Mouse (Mus musculus): ENCODE results near the gene F13a1. TPM values are rescaled to one million over a fixed set of nuclear protein-coding genes. Genes with fewer than 3 reads are reported as not detected.

F13a1 gene
- polyA plus RNA-seq, 1 experiment from 2014 or later = 40.7 TPM

DNA sequence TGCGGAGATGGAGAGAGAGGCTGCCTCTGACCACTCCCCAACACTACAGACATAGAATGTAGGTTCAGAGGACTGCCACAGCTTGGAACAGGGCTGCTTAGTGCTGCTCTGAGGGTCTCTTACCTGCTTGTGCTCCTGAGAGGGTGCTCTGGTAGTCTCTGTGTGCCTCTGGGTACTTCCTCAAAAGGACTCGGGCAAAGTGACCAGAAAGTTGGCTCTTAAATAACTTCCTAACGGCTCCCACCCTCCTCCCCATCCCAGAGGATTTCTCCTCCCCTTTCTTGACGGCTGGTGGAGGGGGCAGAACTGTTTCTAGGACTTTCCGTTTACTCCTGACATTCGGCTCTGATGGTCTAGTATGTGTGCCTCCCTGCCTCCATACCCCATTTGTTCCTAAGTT, 1.0 kb downstream of the F13a1 start:
- H3K4me3 ChIP-seq (replicated peaks; ENCODE audit: low read length) = no peak overlapping the region
- H3K4me1 ChIP-seq (ENCODE audit: control insufficient read depth, insufficient read depth, low read length) = no peaks in the 10 kb centered on the region
- H3K9me3 ChIP-seq (replicated peaks; ENCODE audit: control insufficient read depth, low read length) = no peaks in the 10 kb centered on the region
- 57% methylated on average over 6 of the region's 6 CpGs for WGBS
- H3K27me3 ChIP-seq (ENCODE audit: control insufficient read depth, insufficient read depth, low read length) = no peaks in the 10 kb centered on the region
- ATAC-seq (ENCODE audit: insufficient read depth, low FRiP score) = no peak
- no peak overlapping the region for H3K9ac ChIP-seq (ENCODE audit: low read length)
- no peak overlapping the region for H3K27ac ChIP-seq (ENCODE audit: low read length)
- no peak overlapping the region for H3K4me2 ChIP-seq (ENCODE audit: low read depth, low read length)
- no peaks in the 10 kb centered on the region for H3K36me3 ChIP-seq (ENCODE audit: control insufficient read depth, insufficient read depth, low read length)

DNA sequence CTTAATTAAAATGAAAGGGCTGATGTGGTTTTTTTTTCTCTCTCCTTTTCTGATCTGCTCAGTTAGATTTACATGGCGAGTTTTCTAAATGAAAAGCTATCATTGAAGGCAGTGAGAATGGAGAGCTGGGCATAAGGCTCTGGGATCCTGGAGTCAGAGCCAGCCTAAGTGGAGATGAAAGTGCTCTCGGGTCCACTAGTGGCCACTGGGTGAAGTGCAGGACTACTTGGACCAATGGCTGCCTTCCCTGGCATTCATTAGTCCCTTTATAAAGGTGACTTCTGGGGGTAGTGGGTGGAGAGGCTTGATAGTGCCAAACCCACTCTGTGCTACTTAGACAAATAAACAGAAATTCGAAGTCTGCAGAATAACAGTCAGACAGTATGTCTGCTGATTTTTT, 5.0 kb downstream of the F13a1 start:
- H3K9ac ChIP-seq (ENCODE audit: low read length) = no peak overlapping the region
- H3K4me3 ChIP-seq (replicated peaks; ENCODE audit: low read length) = no peak overlapping the region
- WGBS = 84% methylated on average over 3 of the region's 3 CpGs
- no peaks in the 10 kb centered on the region for H3K9me3 ChIP-seq (replicated peaks; ENCODE audit: control insufficient read depth, low read length)
- H3K36me3 ChIP-seq (ENCODE audit: control insufficient read depth, insufficient read depth, low read length) = no peaks in the 10 kb centered on the region
- no peaks in the 10 kb centered on the region for H3K27me3 ChIP-seq (ENCODE audit: control insufficient read depth, insufficient read depth, low read length)
- no peak overlapping the region for H3K4me2 ChIP-seq (ENCODE audit: low read depth, low read length)
- H3K4me1 ChIP-seq (ENCODE audit: control insufficient read depth, insufficient read depth, low read length) = no peaks in the 10 kb centered on the region
- no peak for ATAC-seq (ENCODE audit: insufficient read depth, low FRiP score)
- no peak overlapping the region for H3K27ac ChIP-seq (ENCODE audit: low read length)

DNA sequence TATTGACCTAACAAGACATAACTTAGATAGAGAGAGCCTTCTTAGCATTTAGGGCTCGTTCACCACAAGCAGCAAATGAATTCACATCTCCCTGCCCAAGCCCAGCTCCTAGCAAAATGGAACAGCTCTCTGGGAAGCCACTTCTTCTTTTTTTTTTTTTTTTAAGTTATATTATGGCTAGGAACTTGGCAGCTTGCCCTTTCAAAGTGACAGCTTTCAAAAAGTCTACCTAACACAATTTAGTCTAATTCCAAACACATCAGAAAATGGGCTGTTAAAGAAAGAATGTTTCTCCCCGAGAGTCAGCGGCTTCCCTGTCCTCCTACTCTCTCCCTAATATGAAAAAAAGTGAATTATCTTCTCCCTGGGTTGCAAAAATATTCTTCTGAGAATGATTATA, 15.3 kb downstream of the F13a1 start:
- no peak for ATAC-seq (ENCODE audit: insufficient read depth, low FRiP score)
- 49% methylated on average over 3 of the region's 3 CpGs for WGBS

DNA sequence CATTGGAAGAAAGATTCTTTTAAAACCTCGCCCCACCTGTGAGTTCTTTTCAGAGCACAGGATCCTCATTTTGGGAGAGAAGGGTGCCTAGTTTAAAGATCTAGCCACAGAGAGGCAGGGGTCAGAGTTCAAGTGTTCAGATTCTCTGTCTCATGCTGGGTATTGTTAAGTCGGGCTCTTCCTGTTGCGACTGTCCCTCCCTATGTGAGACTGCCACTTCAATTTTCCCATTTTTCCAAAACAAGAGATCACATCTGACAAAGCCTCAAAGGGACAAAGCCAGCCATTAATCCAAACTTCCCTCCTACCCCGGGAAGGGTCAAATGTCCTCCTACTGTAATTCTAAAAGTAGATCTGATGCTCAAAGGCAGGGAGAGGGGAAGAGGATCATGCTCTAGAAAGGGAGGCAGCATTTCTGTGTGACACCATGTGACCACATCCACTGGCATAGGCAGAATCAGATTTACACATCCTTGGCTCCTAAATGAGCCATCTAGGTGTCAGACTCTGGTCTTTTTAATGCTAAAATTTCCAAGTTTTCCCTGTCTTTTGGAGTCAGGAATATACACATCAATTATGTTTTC, 24.0 kb downstream of the F13a1 start:
- Histone ChIP-seq H3K27ac (ENCODE audit: low read length) (no peak overlapping the region), H3K4me2 (ENCODE audit: low read depth, low read length) (no peak overlapping the region), H3K4me1 (ENCODE audit: control insufficient read depth, insufficient read depth, low read length) (no peaks in the 10 kb centered on the region), H3K9me3 (replicated peaks; ENCODE audit: control insufficient read depth, low read length) (no peaks in the 10 kb centered on the region), H3K9ac (ENCODE audit: low read length) (no peak overlapping the region), H3K36me3 (ENCODE audit: control insufficient read depth, insufficient read depth, low read length) (no peaks in the 10 kb centered on the region), H3K4me3 (replicated peaks; ENCODE audit: low read length) (no peak overlapping the region), H3K27me3 (ENCODE audit: control insufficient read depth, insufficient read depth, low read length) (no peaks in the 10 kb centered on the region)
- 55% methylated on average over 4 of the region's 4 CpGs for WGBS
- no peak for ATAC-seq (ENCODE audit: insufficient read depth, low FRiP score)

More for the DNA sequence above, 15.3 kb downstream of the F13a1 start:
- no peak overlapping the region for H3K9ac ChIP-seq (ENCODE audit: low read length)
- no peak overlapping the region for H3K4me2 ChIP-seq (ENCODE audit: low read depth, low read length)
- H3K4me1 ChIP-seq (ENCODE audit: control insufficient read depth, insufficient read depth, low read length) = no peaks in the 10 kb centered on the region
- H3K9me3 ChIP-seq (replicated peaks; ENCODE audit: control insufficient read depth, low read length) = no peaks in the 10 kb centered on the region
- H3K27me3 ChIP-seq (ENCODE audit: control insufficient read depth, insufficient read depth, low read length) = no peaks in the 10 kb centered on the region
- H3K27ac ChIP-seq (ENCODE audit: low read length) = no peak overlapping the region
- no peak overlapping the region for H3K4me3 ChIP-seq (replicated peaks; ENCODE audit: low read length)
- H3K36me3 ChIP-seq (ENCODE audit: control insufficient read depth, insufficient read depth, low read length) = no peaks in the 10 kb centered on the region

DNA sequence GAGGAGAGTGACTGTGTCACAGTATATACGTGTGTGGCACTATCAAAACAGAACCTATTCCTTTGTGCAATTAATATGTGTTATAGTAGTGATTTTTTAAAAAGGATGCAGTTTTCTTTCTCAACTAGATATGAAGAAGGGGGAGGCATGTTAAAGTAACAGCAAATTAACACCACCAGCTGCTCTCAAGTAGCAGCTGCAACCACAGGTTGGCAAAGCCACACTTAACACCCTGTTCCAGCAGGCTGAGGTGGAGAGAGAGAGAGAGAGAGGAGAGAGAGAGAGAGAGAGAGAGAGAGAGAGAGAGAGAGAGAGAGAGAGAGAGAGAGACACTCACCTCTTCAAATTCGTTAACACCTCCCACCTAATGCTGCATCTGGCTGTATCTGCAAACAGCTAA, 28.5 kb downstream of the F13a1 start:
- H3K27me3 ChIP-seq (ENCODE audit: control insufficient read depth, insufficient read depth, low read length) = no peaks in the 10 kb centered on the region
- WGBS = 79% methylated on average over 2 of the region's 2 CpGs
- no peaks in the 10 kb centered on the region for H3K9me3 ChIP-seq (replicated peaks; ENCODE audit: control insufficient read depth, low read length)
- no peaks in the 10 kb centered on the region for H3K36me3 ChIP-seq (ENCODE audit: control insufficient read depth, insufficient read depth, low read length)
- no peak for ATAC-seq (ENCODE audit: insufficient read depth, low FRiP score)
- no peak overlapping the region for H3K4me3 ChIP-seq (replicated peaks; ENCODE audit: low read length)
- no peaks in the 10 kb centered on the region for H3K4me1 ChIP-seq (ENCODE audit: control insufficient read depth, insufficient read depth, low read length)
- H3K27ac ChIP-seq (ENCODE audit: low read length) = no peak overlapping the region
- no peak overlapping the region for H3K9ac ChIP-seq (ENCODE audit: low read length)
- H3K4me2 ChIP-seq (ENCODE audit: low read depth, low read length) = no peak overlapping the region

DNA sequence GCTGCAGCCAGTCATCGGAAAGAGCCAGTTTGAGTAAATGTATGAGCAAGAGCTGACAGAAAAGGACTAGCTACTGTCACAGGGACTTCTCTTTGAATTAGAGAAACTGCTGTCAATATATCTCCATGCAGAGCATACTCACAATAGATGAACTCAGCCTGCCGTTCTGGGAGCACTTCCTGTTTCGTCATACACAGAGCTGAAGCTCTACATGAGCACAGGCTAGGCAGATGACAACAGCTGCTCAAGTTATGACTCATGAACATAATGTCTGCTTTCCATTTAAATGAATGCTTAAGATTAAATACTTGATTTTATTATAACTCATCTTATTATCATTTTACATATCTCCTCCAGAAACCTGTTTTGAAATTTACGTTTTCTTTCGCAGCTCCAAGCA, 39.3 kb downstream of the F13a1 start:
- WGBS = 76% methylated on average over 5 of the region's 5 CpGs

DNA sequence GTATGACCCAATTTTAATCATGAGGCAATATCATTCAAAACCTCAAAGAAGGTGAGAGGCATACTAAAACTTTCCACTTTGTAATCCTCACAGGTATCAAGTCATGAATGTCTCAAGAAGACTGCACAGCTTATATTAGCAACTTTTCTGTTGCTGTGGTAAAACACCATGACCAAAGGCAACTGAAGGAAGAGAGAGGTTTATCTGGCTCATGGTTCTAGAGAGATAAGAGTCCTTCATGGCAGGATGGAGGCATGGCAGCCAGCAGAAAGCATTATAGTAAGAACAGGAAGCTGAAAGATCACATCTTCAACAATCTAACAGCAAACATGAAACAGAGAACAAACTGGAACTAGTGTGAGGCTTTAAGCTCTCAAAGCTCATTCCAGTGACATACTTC, 43.8 kb downstream of the F13a1 start:
- no peak overlapping the region for H3K9ac ChIP-seq (ENCODE audit: low read length)
- H3K4me3 ChIP-seq (replicated peaks; ENCODE audit: low read length) = no peak overlapping the region
- no peaks in the 10 kb centered on the region for H3K27me3 ChIP-seq (ENCODE audit: control insufficient read depth, insufficient read depth, low read length)
- no peaks in the 10 kb centered on the region for H3K4me1 ChIP-seq (ENCODE audit: control insufficient read depth, insufficient read depth, low read length)
- no peak overlapping the region for H3K27ac ChIP-seq (ENCODE audit: low read length)
- no peaks in the 10 kb centered on the region for H3K36me3 ChIP-seq (ENCODE audit: control insufficient read depth, insufficient read depth, low read length)
- H3K4me2 ChIP-seq (ENCODE audit: low read depth, low read length) = no peak overlapping the region
- no peaks in the 10 kb centered on the region for H3K9me3 ChIP-seq (replicated peaks; ENCODE audit: control insufficient read depth, low read length)
- ATAC-seq (ENCODE audit: insufficient read depth, low FRiP score) = no peak

More for the DNA sequence above, 39.3 kb downstream of the F13a1 start:
- H3K9me3 ChIP-seq (replicated peaks; ENCODE audit: control insufficient read depth, low read length) = no peaks in the 10 kb centered on the region
- H3K36me3 ChIP-seq (ENCODE audit: control insufficient read depth, insufficient read depth, low read length) = no peaks in the 10 kb centered on the region
- H3K4me3 ChIP-seq (replicated peaks; ENCODE audit: low read length) = no peak overlapping the region
- no peak for ATAC-seq (ENCODE audit: insufficient read depth, low FRiP score)
- H3K9ac ChIP-seq (ENCODE audit: low read length) = no peak overlapping the region
- no peaks in the 10 kb centered on the region for H3K27me3 ChIP-seq (ENCODE audit: control insufficient read depth, insufficient read depth, low read length)
- H3K4me2 ChIP-seq (ENCODE audit: low read depth, low read length) = no peak overlapping the region
- H3K27ac ChIP-seq (ENCODE audit: low read length) = no peak overlapping the region
- H3K4me1 ChIP-seq (ENCODE audit: control insufficient read depth, insufficient read depth, low read length) = no peaks in the 10 kb centered on the region

DNA sequence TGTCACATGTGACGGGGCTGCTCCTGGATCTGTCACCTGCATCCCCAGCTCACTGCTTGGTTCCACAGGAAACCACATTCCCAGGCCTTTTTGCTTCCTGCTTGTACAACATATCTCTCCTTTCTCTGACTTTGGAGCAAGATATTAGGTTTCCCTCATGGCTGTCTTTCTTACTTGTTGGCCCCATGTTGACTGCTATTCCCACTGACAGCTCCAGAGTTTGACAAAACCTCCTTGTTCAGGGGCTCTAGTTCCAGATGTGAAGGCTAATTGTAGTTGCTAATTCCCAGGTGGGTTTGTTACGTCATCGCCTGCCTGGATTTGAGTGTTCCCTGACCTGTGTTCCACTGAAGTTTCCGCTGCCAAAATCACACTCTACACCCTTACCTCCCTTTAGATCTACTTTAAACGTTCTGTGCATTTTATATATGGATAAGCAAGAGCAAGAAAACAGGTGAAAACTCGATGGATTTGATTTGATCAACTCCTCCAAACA, 50.8 kb downstream of the F13a1 start:
- no peak overlapping the region for H3K4me3 ChIP-seq (replicated peaks; ENCODE audit: low read length)
- no peaks in the 10 kb centered on the region for H3K27me3 ChIP-seq (ENCODE audit: control insufficient read depth, insufficient read depth, low read length)

DNA sequence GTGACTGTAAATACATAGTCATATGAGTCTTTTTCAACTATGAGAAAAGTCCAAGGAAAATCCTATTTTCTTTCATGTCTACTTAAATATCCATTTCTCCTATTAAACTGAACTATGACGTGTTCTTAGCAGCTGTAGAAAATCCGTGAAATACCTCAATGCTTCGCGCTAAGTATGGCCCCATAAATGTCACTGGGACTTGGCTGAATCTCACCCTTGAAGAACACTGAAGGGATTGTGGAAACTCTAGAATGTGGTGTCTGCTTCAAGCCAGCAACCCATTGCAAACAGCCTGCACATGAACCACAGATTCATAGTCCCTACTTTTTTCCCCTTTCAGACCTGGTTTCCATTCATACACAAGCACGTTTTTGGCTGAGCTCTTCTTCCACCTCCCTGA, 56.5 kb downstream of the F13a1 start:
- no peak for ATAC-seq (ENCODE audit: insufficient read depth, low FRiP score)
- Histone ChIP-seq H3K9me3 (replicated peaks; ENCODE audit: control insufficient read depth, low read length) (no peaks in the 10 kb centered on the region), H3K4me3 (replicated peaks; ENCODE audit: low read length) (no peak overlapping the region), H3K36me3 (ENCODE audit: control insufficient read depth, insufficient read depth, low read length) (no peaks in the 10 kb centered on the region), H3K27me3 (ENCODE audit: control insufficient read depth, insufficient read depth, low read length) (no peaks in the 10 kb centered on the region), H3K27ac (ENCODE audit: low read length) (no peak overlapping the region), H3K9ac (ENCODE audit: low read length) (no peak overlapping the region), H3K4me1 (ENCODE audit: control insufficient read depth, insufficient read depth, low read length) (no peaks in the 10 kb centered on the region), H3K4me2 (ENCODE audit: low read depth, low read length) (no peak overlapping the region)
- 74% methylated on average over 5 of the region's 5 CpGs for WGBS

More for the DNA sequence above, 50.8 kb downstream of the F13a1 start:
- H3K9me3 ChIP-seq (replicated peaks; ENCODE audit: control insufficient read depth, low read length) = no peaks in the 10 kb centered on the region
- no peaks in the 10 kb centered on the region for H3K36me3 ChIP-seq (ENCODE audit: control insufficient read depth, insufficient read depth, low read length)
- no peaks in the 10 kb centered on the region for H3K4me1 ChIP-seq (ENCODE audit: control insufficient read depth, insufficient read depth, low read length)
- no peak overlapping the region for H3K9ac ChIP-seq (ENCODE audit: low read length)
- ATAC-seq (ENCODE audit: insufficient read depth, low FRiP score) = no peak
- WGBS = 78% methylated on average over 6 of the region's 6 CpGs
- no peak overlapping the region for H3K27ac ChIP-seq (ENCODE audit: low read length)
- H3K4me2 ChIP-seq (ENCODE audit: low read depth, low read length) = no peak overlapping the region

Data from stomach, embryonic 16.5 days (tissue).